Mouse (Mus musculus) liver, postnatal 0 days (tissue): ENCODE data around the gene Best1.

Experiments
- CTCF ChIP-seq: sonication (generic); IDR thresholded peaks from 2 replicates; pipeline ENCODE4 v1.5.1; 2016; ENCODE audit warnings: antibody characterized with exemption, low read depth
- EP300 ChIP-seq: IDR thresholded peaks from 2 replicates; pipeline ENCODE4 v1.6.1; 2016; ENCODE audit warnings: antibody characterized with exemption, low read depth, mild to moderate bottlenecking

GRCm38 (mm10) chr19:9978431-9978951 lies 22.9 kb downstream of the Best1 start:
- TF ChIP-seq CTCF (no peak), EP300 (peak; percentile 85)
